Mouse (Mus musculus) kidney, postnatal 0 days (tissue): ENCODE results near the gene Fam32a. TPM values are rescaled to one million over a fixed set of nuclear protein-coding genes. Genes with fewer than 3 reads are reported as not detected.

Source experiments
- ATAC-seq: fragments of 200-750 bp; cut with Nextera tagmentation; replicated peaks from 2 replicates; pipeline ENCODE4 v1.8.0; 2017; ENCODE audit warnings: low read depth, moderate number of reproducible peaks, moderate TSS enrichment, moderate library complexity; ENCODE audit not compliant: low FRiP score
- DNase-seq: peaks from one replicate; pipeline ENCODE4 v3.0.0-alpha.2; 2016; ENCODE audit warnings: low spot score
- H3K27ac ChIP-seq: fragments of 300-500 bp; sonication (generic); 2 replicates; pipeline ENCODE4 v1.5.1; 2014; ENCODE audit warnings: mild to moderate bottlenecking
- H3K27me3 ChIP-seq: fragments of 300-500 bp; sonication (generic); 2 replicates; pipeline ENCODE4 v1.6.1; 2014; ENCODE audit warnings: low read length, mixed read lengths; ENCODE audit not compliant: insufficient read depth
- H3K36me3 ChIP-seq: fragments of 300-500 bp; sonication (generic); 2 replicates; pipeline ENCODE4 v1.6.1; 2014; ENCODE audit warnings: low read length, mixed read lengths; ENCODE audit not compliant: insufficient read depth
- H3K4me1 ChIP-seq: fragments of 300-500 bp; sonication (generic); replicated peaks from 2 replicates; pipeline ENCODE4 v1.6.1; 2014; ENCODE audit warnings: antibody characterized with exemption, low read length, mixed read lengths; ENCODE audit not compliant: insufficient read depth
- H3K4me2 ChIP-seq: fragments of 300-500 bp; sonication (generic); 2 replicates; pipeline ENCODE4 v1.6.1; 2014; ENCODE audit warnings: mild to moderate bottlenecking, low read length, moderate library complexity, mixed read lengths
- H3K4me3 ChIP-seq: fragments of 300-500 bp; sonication (generic); replicated peaks from 2 replicates; pipeline ENCODE4 v1.5.1; 2014; ENCODE audit warnings: low read depth, low read length
- H3K9ac ChIP-seq: fragments of 300-500 bp; sonication (generic); 2 replicates; pipeline ENCODE4 v1.6.1; 2014; ENCODE audit warnings: low read depth, low read length
- H3K9me3 ChIP-seq: fragments of 300-500 bp; sonication (generic); replicated peaks from 2 replicates; pipeline ENCODE4 v1.6.1; 2016; ENCODE audit warnings: low read length, inconsistent platforms, mixed read lengths
- CTCF ChIP-seq: IDR thresholded peaks from 2 replicates; pipeline ENCODE4 v1.5.1; 2016; ENCODE audit warnings: antibody characterized with exemption, low read depth, mild to moderate bottlenecking, moderate library complexity
- WGBS: fragments of 180-500 bp; shearing (Covaris S2); extraction: QIAGEN DNeasy Blood & Tissue Kit; methylation state at CpG from one replicate; pipeline ENCODE4 v1.1.7; 2014; 5-methylcytosine and 5-hydroxymethylcytosine counted together
- polyA plus RNA-seq: library from polyadenylated mRNA; unstranded; fragments of >200 nt; fragmentation: Nextera tagmentation; extraction: Ambion mirVana; gene quantifications from 2 replicates; pipeline ENCODE4 v1.2.1, GENCODE M21; 2015

Fam32a gene
- polyA plus RNA-seq, 1 experiment from 2014 or later, result 72.7 TPM

GRCm38 (mm10) chr8:72212751-72213150 is 6.8 kb upstream of the Fam32a start, which contains the start of gene Cib3:
Gene Cib3, minus strand, starts transcription at chr8:72212837.
- Histone ChIP-seq H3K27ac (no peak within 1 kb of the TSS), H3K9me3 (no peaks in the 10 kb centered on the region), H3K4me3 (no peak within 1 kb of the TSS), H3K36me3 (no peaks in the 10 kb centered on the region), H3K4me2 (no peak within 1 kb of the TSS), H3K4me1 (no peaks in the 10 kb centered on the region), H3K9ac (no peak within 1 kb of the TSS), H3K27me3 (no peaks in the 10 kb centered on the region)
- no peak for DNase-seq
- no peak for ATAC-seq
- TF ChIP-seq CTCF, result no peak
- 37% methylated on average over 4 of the region's 4 CpGs for WGBS

DNA sequence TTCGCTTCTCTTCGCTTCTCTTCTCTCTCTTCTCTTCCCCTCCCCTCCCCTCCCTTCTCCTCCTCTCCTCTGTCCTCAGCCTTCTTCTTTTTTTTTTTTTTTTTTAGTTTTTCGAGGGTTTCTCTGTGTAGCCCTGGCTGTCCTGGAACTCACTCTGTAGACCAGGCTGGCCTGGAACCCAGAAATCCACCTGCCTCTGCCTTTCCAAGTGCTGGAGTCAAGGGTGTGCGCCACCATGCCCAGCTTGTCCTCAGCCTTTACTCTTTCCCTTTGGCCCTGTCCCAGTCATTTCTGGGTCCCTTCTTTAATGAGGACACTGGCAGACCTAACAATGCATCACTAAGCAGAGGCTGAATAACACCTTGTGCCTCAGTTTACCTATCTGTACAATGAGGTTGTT is 6.0 kb upstream of the Fam32a start, which contains the start of gene Gm11034:
Gene Gm11034 (minus strand): TSS at position 101 of the 400 bp plus-strand sequence.
- 76% methylated on average over 4 of the region's 4 CpGs for WGBS
- no peak within 1 kb of the TSS for H3K4me2 ChIP-seq
- DNase-seq (no peak), ATAC-seq (no peak)
- no peaks in the 10 kb centered on the region for H3K27me3 ChIP-seq
- no peaks in the 10 kb centered on the region for H3K4me1 ChIP-seq
- no peak within 1 kb of the TSS for H3K4me3 ChIP-seq
- TF ChIP-seq CTCF, result no peak
- H3K27ac ChIP-seq, result no peak within 1 kb of the TSS
- no peak within 1 kb of the TSS for H3K9ac ChIP-seq
- H3K9me3 ChIP-seq, result no peaks in the 10 kb centered on the region
- no peaks in the 10 kb centered on the region for H3K36me3 ChIP-seq

GRCm38 (mm10) chr8:72215060-72215459 is 4.5 kb upstream of the Fam32a start:
- Histone ChIP-seq H3K9ac (no peak overlapping the region), H3K9me3 (no peaks in the 10 kb centered on the region), H3K27me3 (no peaks in the 10 kb centered on the region), H3K4me1 (no peaks in the 10 kb centered on the region), H3K4me3 (no peak overlapping the region), H3K36me3 (no peaks in the 10 kb centered on the region), H3K4me2 (no peak overlapping the region), H3K27ac (no peak overlapping the region)
- 30% methylated on average over 2 of the region's 2 CpGs for WGBS
- peak; percentile 11 for DNase-seq
- ATAC-seq, result no peak
- peak; percentile 60; the same call in 1 of the 2 replicates for TF ChIP-seq CTCF

DNA sequence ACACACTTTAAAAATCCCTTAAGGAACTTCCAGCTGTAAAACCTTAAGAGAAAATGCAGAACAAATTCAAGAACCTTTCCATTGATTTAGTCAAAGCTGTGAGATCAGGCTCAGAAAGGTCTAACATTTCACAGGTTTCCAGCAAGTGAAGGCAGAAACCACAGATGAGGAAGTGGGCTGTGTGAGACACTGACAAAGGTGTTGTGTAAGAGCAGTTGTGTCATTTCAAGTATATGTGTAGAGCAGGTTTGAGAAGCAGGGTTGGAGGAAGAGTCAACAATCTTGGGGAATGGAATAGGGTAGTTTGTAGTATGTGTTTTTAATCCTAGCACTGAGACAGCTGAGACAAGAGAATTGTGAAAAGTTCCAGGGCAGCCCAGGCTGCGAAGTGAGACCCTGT is 3.7 kb upstream of the Fam32a start:
- DNase-seq (no peak), ATAC-seq (no peak)
- no peaks in the 10 kb centered on the region for H3K9me3 ChIP-seq
- H3K27ac ChIP-seq, result no peak overlapping the region
- H3K4me1 ChIP-seq, result no peaks in the 10 kb centered on the region
- H3K4me3 ChIP-seq, result no peak overlapping the region
- H3K9ac ChIP-seq, result no peak overlapping the region
- no peaks in the 10 kb centered on the region for H3K27me3 ChIP-seq
- 32% methylated on average over 1 of the region's 1 CpGs for WGBS
- TF ChIP-seq CTCF, result no peak
- H3K4me2 ChIP-seq, result no peak overlapping the region
- no peaks in the 10 kb centered on the region for H3K36me3 ChIP-seq

DNA sequence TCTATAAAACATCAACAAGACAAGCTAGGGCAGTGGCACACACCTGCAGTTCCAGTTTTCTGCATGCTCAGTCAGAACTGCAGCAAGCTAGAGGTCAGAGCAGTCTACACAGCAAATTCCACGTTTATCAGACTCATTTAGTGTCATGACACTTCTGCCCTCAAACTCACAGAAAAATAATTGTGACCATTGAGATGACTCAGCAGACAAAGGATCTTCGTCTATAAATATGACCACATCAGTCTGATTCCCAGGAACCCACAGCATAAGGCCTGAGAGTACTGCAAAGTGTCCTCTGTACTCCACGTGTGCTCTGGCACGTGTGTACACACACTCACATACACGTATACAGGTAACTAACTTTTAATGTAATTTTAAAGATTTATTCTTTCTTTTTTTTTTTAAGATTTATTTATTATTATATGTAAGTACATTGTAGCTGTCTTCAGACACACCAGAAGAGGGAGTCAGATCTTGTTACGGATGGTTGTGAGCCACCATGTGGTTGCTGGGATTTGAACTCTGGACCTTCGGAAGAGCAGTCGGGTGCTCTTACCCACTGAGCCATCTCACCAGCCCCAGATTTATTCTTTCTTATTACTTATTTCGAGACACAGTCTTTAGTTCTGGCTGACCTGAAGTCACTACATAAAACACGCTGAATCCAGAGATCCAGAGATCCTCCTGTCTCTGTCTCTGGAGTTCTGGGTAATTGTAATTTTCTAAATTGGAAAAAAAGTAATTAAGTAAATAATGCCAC is 569 bp upstream of the Fam32a start:
- Histone ChIP-seq H3K27ac (no peak overlapping the region), H3K9ac (no peak overlapping the region), H3K27me3 (no peaks in the 10 kb centered on the region), H3K9me3 (no peaks in the 10 kb centered on the region), H3K4me1 (no peaks in the 10 kb centered on the region), H3K36me3 (peaks cover 16% of the 10 kb centered on the region), H3K4me2 (peak overlapping the region; percentile 78; the same call in 1 of the 2 replicates), H3K4me3 (peak overlapping the region; percentile 71; the same call in 1 of the 2 replicates)
- 79% methylated on average over 9 of the region's 10 CpGs for WGBS
- DNase-seq (no peak), ATAC-seq (peak; percentile 23)
- no peak for TF ChIP-seq CTCF

- 77% methylated on average over 4 of the region's 4 CpGs for WGBS
- H3K27ac ChIP-seq, result no peak overlapping the region
- peak overlapping the region; percentile 78 for H3K4me2 ChIP-seq
- no peaks in the 10 kb centered on the region for H3K27me3 ChIP-seq
- peak; percentile 44 for TF ChIP-seq CTCF
- ATAC-seq (no peak), DNase-seq (no peak)
- H3K9ac ChIP-seq, result peak overlapping the region; percentile 77; the same call in 1 of the 2 replicates
- no peaks in the 10 kb centered on the region for H3K9me3 ChIP-seq
- H3K36me3 ChIP-seq, result peaks cover 16% of the 10 kb centered on the region
- H3K4me3 ChIP-seq, result peak overlapping the region; percentile 71; the same call in 1 of the 2 replicates
- no peaks in the 10 kb centered on the region for H3K4me1 ChIP-seq
Observed at GRCm38 (mm10) chr8:72220758-72221157, 1.2 kb downstream of the Fam32a start.

DNA sequence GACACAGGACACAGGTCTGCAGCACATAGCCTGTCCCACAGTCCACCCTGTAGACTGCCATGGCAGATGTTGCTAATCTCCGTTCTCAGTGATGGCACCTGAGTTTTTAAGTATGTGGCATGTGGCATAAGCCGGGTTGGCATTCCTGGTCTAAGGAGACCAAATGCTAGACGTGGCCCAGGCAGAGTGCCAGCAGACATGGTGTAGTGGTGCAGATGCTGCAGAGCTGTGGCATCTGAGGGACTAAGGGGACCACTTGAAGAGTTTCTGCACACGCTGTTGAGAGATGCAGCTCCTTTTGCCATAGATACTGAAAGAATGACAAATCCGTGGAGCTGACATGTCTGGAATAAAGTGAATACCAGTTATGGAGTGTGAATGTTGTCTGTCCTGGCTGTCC is 3.1 kb downstream of the Fam32a start:
- Histone ChIP-seq H3K9me3 (no peaks in the 10 kb centered on the region), H3K9ac (no peak overlapping the region), H3K27me3 (no peaks in the 10 kb centered on the region), H3K4me1 (no peaks in the 10 kb centered on the region), H3K27ac (no peak overlapping the region), H3K4me3 (no peak overlapping the region), H3K4me2 (no peak overlapping the region), H3K36me3 (peaks cover 16% of the 10 kb centered on the region)
- DNase-seq, result no peak
- no peak for ATAC-seq
- WGBS, result 89% methylated on average over 5 of the region's 5 CpGs
- no peak for TF ChIP-seq CTCF
